Mouse (Mus musculus): Measurements from ENCODE around the gene Mc3r. TPM values are rescaled to one million over a fixed set of nuclear protein-coding genes. Genes with fewer than 3 reads are reported as not detected.

Gene Mc3r
- polyA plus RNA-seq, 1 experiment: not detected

GRCm38 (mm10) chr2:172278979-172279378 is 30.7 kb downstream of the Mc3r start:
- DNase-seq: no peak
- no peak overlapping the region for H3K27ac ChIP-seq (ENCODE audit: control insufficient read depth, insufficient read depth, low read length)
- TF ChIP-seq POLR2A (IDR thresholded peaks at IDR 0.05; ENCODE audit: control insufficient read depth, extremely low read depth, insufficient read depth, low read length, poor library complexity) (no peak), CTCF (IDR thresholded peaks at IDR 0.05; ENCODE audit: borderline replicate concordance, control insufficient read depth, extremely low read depth, insufficient read depth, low read length, poor library complexity) (no peak)
- no peaks in the 10 kb centered on the region for H3K36me3 ChIP-seq (ENCODE audit: control insufficient read depth, insufficient read depth, low read length)
- H3K4me3 ChIP-seq (ENCODE audit: control insufficient read depth, insufficient read depth, low read length): no peak overlapping the region
- WGBS: 83% methylated on average over 3 of the region's 3 CpGs
- no peaks in the 10 kb centered on the region for H3K4me1 ChIP-seq (replicated peaks; ENCODE audit: control insufficient read depth, insufficient read depth, low read length)
- no peaks in the 10 kb centered on the region for H3K27me3 ChIP-seq (ENCODE audit: control insufficient read depth, insufficient read depth, low read length)

- H3K4me1 ChIP-seq (replicated peaks; ENCODE audit: control insufficient read depth, insufficient read depth, low read length): no peaks in the 10 kb centered on the region
- DNase-seq: no peak
- no peak overlapping the region for H3K27ac ChIP-seq (ENCODE audit: control insufficient read depth, insufficient read depth, low read length)
- H3K4me3 ChIP-seq (ENCODE audit: control insufficient read depth, insufficient read depth, low read length): no peak overlapping the region
- 91% methylated on average over 19 of the region's 19 CpGs for WGBS
- H3K27me3 ChIP-seq (ENCODE audit: control insufficient read depth, insufficient read depth, low read length): no peaks in the 10 kb centered on the region
- TF ChIP-seq POLR2A (IDR thresholded peaks at IDR 0.05; ENCODE audit: control insufficient read depth, extremely low read depth, insufficient read depth, low read length, poor library complexity) (no peak), CTCF (IDR thresholded peaks at IDR 0.05; ENCODE audit: borderline replicate concordance, control insufficient read depth, extremely low read depth, insufficient read depth, low read length, poor library complexity) (no peak)
- H3K36me3 ChIP-seq (ENCODE audit: control insufficient read depth, insufficient read depth, low read length): no peaks in the 10 kb centered on the region
These were observed 33.9 kb downstream of the Mc3r start for GRCm38 (mm10) chr2:172282071-172282710.

GRCm38 (mm10) chr2:172287715-172288114 is 39.4 kb downstream of the Mc3r start:
- WGBS: 87% methylated on average over 1 of the region's 1 CpGs
- Histone ChIP-seq H3K27ac (ENCODE audit: control insufficient read depth, insufficient read depth, low read length) (no peak overlapping the region), H3K36me3 (ENCODE audit: control insufficient read depth, insufficient read depth, low read length) (no peaks in the 10 kb centered on the region), H3K4me1 (replicated peaks; ENCODE audit: control insufficient read depth, insufficient read depth, low read length) (no peaks in the 10 kb centered on the region), H3K4me3 (ENCODE audit: control insufficient read depth, insufficient read depth, low read length) (no peak overlapping the region), H3K27me3 (ENCODE audit: control insufficient read depth, insufficient read depth, low read length) (no peaks in the 10 kb centered on the region)
- no peak for DNase-seq
- TF ChIP-seq POLR2A (IDR thresholded peaks at IDR 0.05; ENCODE audit: control insufficient read depth, extremely low read depth, insufficient read depth, low read length, poor library complexity) (no peak), CTCF (IDR thresholded peaks at IDR 0.05; ENCODE audit: borderline replicate concordance, control insufficient read depth, extremely low read depth, insufficient read depth, low read length, poor library complexity) (no peak)

GRCm38 (mm10) chr2:172288965-172289364 is 40.7 kb downstream of the Mc3r start:
- no peak for DNase-seq
- H3K27me3 ChIP-seq (ENCODE audit: control insufficient read depth, insufficient read depth, low read length): no peaks in the 10 kb centered on the region
- H3K27ac ChIP-seq (ENCODE audit: control insufficient read depth, insufficient read depth, low read length): no peak overlapping the region
- H3K36me3 ChIP-seq (ENCODE audit: control insufficient read depth, insufficient read depth, low read length): no peaks in the 10 kb centered on the region
- no peaks in the 10 kb centered on the region for H3K4me1 ChIP-seq (replicated peaks; ENCODE audit: control insufficient read depth, insufficient read depth, low read length)
- 48% methylated on average over 10 of the region's 11 CpGs for WGBS
- H3K4me3 ChIP-seq (ENCODE audit: control insufficient read depth, insufficient read depth, low read length): no peak overlapping the region
- TF ChIP-seq POLR2A (IDR thresholded peaks at IDR 0.05; ENCODE audit: control insufficient read depth, extremely low read depth, insufficient read depth, low read length, poor library complexity) (no peak), CTCF (IDR thresholded peaks at IDR 0.05; ENCODE audit: borderline replicate concordance, control insufficient read depth, extremely low read depth, insufficient read depth, low read length, poor library complexity) (no peak)

GRCm38 (mm10) chr2:172289632-172290031 is 41.3 kb downstream of the Mc3r start:
- H3K27me3 ChIP-seq (ENCODE audit: control insufficient read depth, insufficient read depth, low read length): no peaks in the 10 kb centered on the region
- no peak for DNase-seq
- 18% methylated on average over 1 of the region's 1 CpGs for WGBS
- no peak overlapping the region for H3K4me3 ChIP-seq (ENCODE audit: control insufficient read depth, insufficient read depth, low read length)
- no peaks in the 10 kb centered on the region for H3K4me1 ChIP-seq (replicated peaks; ENCODE audit: control insufficient read depth, insufficient read depth, low read length)
- H3K27ac ChIP-seq (ENCODE audit: control insufficient read depth, insufficient read depth, low read length): no peak overlapping the region
- no peaks in the 10 kb centered on the region for H3K36me3 ChIP-seq (ENCODE audit: control insufficient read depth, insufficient read depth, low read length)
- TF ChIP-seq CTCF (IDR thresholded peaks at IDR 0.05; ENCODE audit: borderline replicate concordance, control insufficient read depth, extremely low read depth, insufficient read depth, low read length, poor library complexity): no peak
- TF ChIP-seq POLR2A (IDR thresholded peaks at IDR 0.05; ENCODE audit: control insufficient read depth, extremely low read depth, insufficient read depth, low read length, poor library complexity): no peak

GRCm38 (mm10) chr2:172290474-172290873 is 42.2 kb downstream of the Mc3r start:
- TF ChIP-seq POLR2A (IDR thresholded peaks at IDR 0.05; ENCODE audit: control insufficient read depth, extremely low read depth, insufficient read depth, low read length, poor library complexity) (no peak), CTCF (IDR thresholded peaks at IDR 0.05; ENCODE audit: borderline replicate concordance, control insufficient read depth, extremely low read depth, insufficient read depth, low read length, poor library complexity) (no peak)
- Histone ChIP-seq H3K36me3 (ENCODE audit: control insufficient read depth, insufficient read depth, low read length) (no peaks in the 10 kb centered on the region), H3K27me3 (ENCODE audit: control insufficient read depth, insufficient read depth, low read length) (no peaks in the 10 kb centered on the region), H3K27ac (ENCODE audit: control insufficient read depth, insufficient read depth, low read length) (no peak overlapping the region), H3K4me3 (ENCODE audit: control insufficient read depth, insufficient read depth, low read length) (no peak overlapping the region), H3K4me1 (replicated peaks; ENCODE audit: control insufficient read depth, insufficient read depth, low read length) (no peaks in the 10 kb centered on the region)
- DNase-seq: no peak
- 84% methylated on average over 11 of the region's 11 CpGs for WGBS

GRCm38 (mm10) chr2:172291025-172291424 is 42.7 kb downstream of the Mc3r start:
- TF ChIP-seq POLR2A (IDR thresholded peaks at IDR 0.05; ENCODE audit: control insufficient read depth, extremely low read depth, insufficient read depth, low read length, poor library complexity) (no peak), CTCF (IDR thresholded peaks at IDR 0.05; ENCODE audit: borderline replicate concordance, control insufficient read depth, extremely low read depth, insufficient read depth, low read length, poor library complexity) (no peak)
- DNase-seq: no peak
- no peak overlapping the region for H3K27ac ChIP-seq (ENCODE audit: control insufficient read depth, insufficient read depth, low read length)
- WGBS: 82% methylated on average over 7 of the region's 7 CpGs
- no peaks in the 10 kb centered on the region for H3K27me3 ChIP-seq (ENCODE audit: control insufficient read depth, insufficient read depth, low read length)
- no peaks in the 10 kb centered on the region for H3K4me1 ChIP-seq (replicated peaks; ENCODE audit: control insufficient read depth, insufficient read depth, low read length)
- no peaks in the 10 kb centered on the region for H3K36me3 ChIP-seq (ENCODE audit: control insufficient read depth, insufficient read depth, low read length)
- no peak overlapping the region for H3K4me3 ChIP-seq (ENCODE audit: control insufficient read depth, insufficient read depth, low read length)
